Mouse (Mus musculus): ENCODE measurements around the gene Kif5a.

- TF ChIP-seq CTCF (IDR thresholded peaks at IDR 0.05; ENCODE audit: low read depth, low read length), result no peak
- no peak for TF ChIP-seq POLR2AphosphoS5 (IDR thresholded peaks at IDR 0.05; ENCODE audit: insufficient replicate concordance, low read depth, low read length)
- TF ChIP-seq GATA1 (IDR thresholded peaks at IDR 0.05; ENCODE audit: borderline replicate concordance, low read length), result no peak
- no peak for TF ChIP-seq TAL1 (conservative IDR thresholded peaks at IDR 0.05; ENCODE audit: low read depth, low read length)
- TF ChIP-seq GATA2 (IDR thresholded peaks at IDR 0.05; ENCODE audit: borderline replicate concordance, low read depth, low read length), result no peak
Observed at GRCm38 (mm10) chr10:127258489-127258888, 4.7 kb downstream of the Kif5a start.
